Mouse (Mus musculus) heart, embryonic 10.5 days (tissue): Measurements from ENCODE around the gene Igsf9. TPM values are rescaled to one million over a fixed set of nuclear protein-coding genes. Genes with fewer than 3 reads are reported as not detected.

Experiments used
- DNase-seq: peaks from one replicate; pipeline ENCODE4 v3.0.0-alpha.2; 2017; ENCODE audit warnings: low spot score
- H3K27ac ChIP-seq: fragments of 300-500 bp; sonication (generic); 2 replicates; pipeline ENCODE4 v1.5.1; 2016; ENCODE audit warnings: mild to moderate bottlenecking
- H3K27me3 ChIP-seq: fragments of 300-500 bp; sonication (generic); 2 replicates; pipeline ENCODE4 v1.6.1; 2016; ENCODE audit warnings: mild to moderate bottlenecking; ENCODE audit not compliant: poor library complexity, insufficient read depth, severe bottlenecking
- H3K36me3 ChIP-seq: fragments of 300-500 bp; sonication (generic); 2 replicates; pipeline ENCODE4 v1.6.1; 2016; ENCODE audit warnings: mild to moderate bottlenecking, moderate library complexity
- H3K4me1 ChIP-seq: fragments of 300-500 bp; sonication (generic); 2 replicates; pipeline ENCODE4 v1.6.1; 2016; ENCODE audit warnings: mild to moderate bottlenecking
- H3K4me3 ChIP-seq: fragments of 300-500 bp; sonication (generic); 2 replicates; pipeline ENCODE4 v1.5.1; 2016; ENCODE audit warnings: mild to moderate bottlenecking, moderate library complexity
- H3K9me3 ChIP-seq: fragments of 300-500 bp; sonication (generic); 2 replicates; pipeline ENCODE4 v1.6.1; 2016; ENCODE audit warnings: mild to moderate bottlenecking, moderate library complexity
- WGBS: fragments of 180-500 bp; shearing (Covaris S2); methylation state at CpG from one replicate; pipeline ENCODE4 v1.1.7; 2016; 5-methylcytosine and 5-hydroxymethylcytosine counted together
- polyA plus RNA-seq: library from polyadenylated mRNA; unstranded; fragments of >200 nt; fragmentation: Nextera tagmentation; extraction: Ambion mirVana; gene quantifications from 2 replicates; pipeline ENCODE4 v1.2.1, GENCODE M21; 2016

Igsf9 gene
- polyA plus RNA-seq, 1 experiment from 2014 or later = 37.5 TPM

- H3K36me3 ChIP-seq = no peaks in the 10 kb centered on the region
- 76% methylated on average over 1 of the region's 1 CpGs for WGBS
- no peak overlapping the region for H3K4me3 ChIP-seq
- peak overlapping the region; percentile 64; the same call in 1 of the 2 replicates for H3K27ac ChIP-seq
- DNase-seq = no peak
- peaks cover 45% of the 10 kb centered on the region for H3K4me1 ChIP-seq
- no peaks in the 10 kb centered on the region for H3K27me3 ChIP-seq
- H3K9me3 ChIP-seq = peaks cover 3% of the 10 kb centered on the region; the same call in 1 of the 2 replicates
These were observed 33.8 kb downstream of the Igsf9 start for GRCm38 (mm10) chr1:172515396-172515795.

GRCm38 (mm10) chr1:172518013-172518412 is 36.4 kb downstream of the Igsf9 start:
- H3K9me3 ChIP-seq = peaks cover 3% of the 10 kb centered on the region; the same call in 1 of the 2 replicates
- H3K4me3 ChIP-seq = no peak overlapping the region
- WGBS = 68% methylated on average over 4 of the region's 4 CpGs
- DNase-seq = no peak
- peaks cover 38% of the 10 kb centered on the region for H3K4me1 ChIP-seq
- H3K36me3 ChIP-seq = no peaks in the 10 kb centered on the region
- 0 out of 2 replicates have a peak, but pooled peaks cover 5% of the 10 kb centered on the region for H3K27me3 ChIP-seq
- no peak overlapping the region for H3K27ac ChIP-seq

- Histone ChIP-seq H3K4me3 (no peak overlapping the region), H3K36me3 (no peaks in the 10 kb centered on the region), H3K4me1 (peaks cover 27% of the 10 kb centered on the region), H3K27ac (peak overlapping the region; percentile 80; the same call in 1 of the 2 replicates), H3K27me3 (0 out of 2 replicates have a peak, but pooled peaks cover 5% of the 10 kb centered on the region), H3K9me3 (peaks cover 3% of the 10 kb centered on the region; the same call in 1 of the 2 replicates)
- no peak for DNase-seq
- 54% methylated on average over 6 of the region's 6 CpGs for WGBS
These were observed 38.1 kb downstream of the Igsf9 start for GRCm38 (mm10) chr1:172519644-172520043.

GRCm38 (mm10) chr1:172520576-172521440 is 39.2 kb downstream of the Igsf9 start, which contains the start of gene Cfap45:
Cfap45 (plus strand) TSS chr1:172520801.
- peaks cover 21% of the 10 kb centered on the region for H3K4me1 ChIP-seq
- peaks cover 3% of the 10 kb centered on the region; the same call in 1 of the 2 replicates for H3K9me3 ChIP-seq
- H3K4me3 ChIP-seq = peak within 1 kb of the TSS; percentile 54
- 4% methylated on average over 28 of the region's 28 CpGs for WGBS
- peak within 1 kb of the TSS; percentile 80 for H3K27ac ChIP-seq
- 0 out of 2 replicates have a peak, but pooled peaks cover 5% of the 10 kb centered on the region for H3K27me3 ChIP-seq
- DNase-seq = peak; percentile 96
- no peaks in the 10 kb centered on the region for H3K36me3 ChIP-seq

- Histone ChIP-seq H3K36me3 (no peaks in the 10 kb centered on the region), H3K4me3 (no peak overlapping the region), H3K27me3 (peaks cover 15% of the 10 kb centered on the region; the same call in 1 of the 2 replicates), H3K27ac (0 out of 2 replicates have a peak overlapping the region, but pooled peaks have one; percentile 22), H3K9me3 (no peaks in the 10 kb centered on the region), H3K4me1 (peaks cover 33% of the 10 kb centered on the region)
- no peak for DNase-seq
- WGBS = 67% methylated on average over 7 of the region's 7 CpGs
These were observed 40.9 kb downstream of the Igsf9 start for GRCm38 (mm10) chr1:172522524-172522923.

- no peak overlapping the region for H3K4me3 ChIP-seq
- 54% methylated on average over 12 of the region's 12 CpGs for WGBS
- DNase-seq = no peak
- H3K9me3 ChIP-seq = no peaks in the 10 kb centered on the region
- no peaks in the 10 kb centered on the region for H3K36me3 ChIP-seq
- H3K4me1 ChIP-seq = peaks cover 33% of the 10 kb centered on the region
- H3K27ac ChIP-seq = no peak overlapping the region
- H3K27me3 ChIP-seq = peaks cover 20% of the 10 kb centered on the region; the same call in 1 of the 2 replicates
These were observed 42.1 kb downstream of the Igsf9 start for GRCm38 (mm10) chr1:172523699-172524101.

GRCm38 (mm10) chr1:172525027-172525764 is 43.6 kb downstream of the Igsf9 start:
- H3K9me3 ChIP-seq = no peaks in the 10 kb centered on the region
- peaks cover 27% of the 10 kb centered on the region; the same call in 1 of the 2 replicates for H3K27me3 ChIP-seq
- no peak for DNase-seq
- no peaks in the 10 kb centered on the region for H3K36me3 ChIP-seq
- peak overlapping the region; percentile 67; the same call in 1 of the 2 replicates for H3K27ac ChIP-seq
- 46% methylated on average over 15 of the region's 15 CpGs for WGBS
- H3K4me1 ChIP-seq = peaks cover 26% of the 10 kb centered on the region
- H3K4me3 ChIP-seq = no peak overlapping the region

- Histone ChIP-seq H3K27me3 (peaks cover 33% of the 10 kb centered on the region; the same call in 1 of the 2 replicates), H3K4me3 (peak overlapping the region; percentile 27; the same call in 1 of the 2 replicates), H3K9me3 (no peaks in the 10 kb centered on the region), H3K4me1 (peaks cover 27% of the 10 kb centered on the region), H3K36me3 (no peaks in the 10 kb centered on the region), H3K27ac (peak overlapping the region; percentile 77)
- 58% methylated on average over 7 of the region's 7 CpGs for WGBS
- no peak for DNase-seq
These were observed 44.4 kb downstream of the Igsf9 start for GRCm38 (mm10) chr1:172525971-172526370.

GRCm38 (mm10) chr1:172526380-172527081 is 44.9 kb downstream of the Igsf9 start:
- no peaks in the 10 kb centered on the region for H3K9me3 ChIP-seq
- DNase-seq = no peak
- H3K27me3 ChIP-seq = peaks cover 39% of the 10 kb centered on the region; the same call in 1 of the 2 replicates
- H3K4me3 ChIP-seq = peak overlapping the region; percentile 27
- no peaks in the 10 kb centered on the region for H3K36me3 ChIP-seq
- H3K4me1 ChIP-seq = peaks cover 26% of the 10 kb centered on the region
- H3K27ac ChIP-seq = peak overlapping the region; percentile 77; the same call in 1 of the 2 replicates
- WGBS = 34% methylated on average over 23 of the region's 23 CpGs

GRCm38 (mm10) chr1:172527431-172527830 is 45.8 kb downstream of the Igsf9 start:
- H3K36me3 ChIP-seq = no peaks in the 10 kb centered on the region
- peaks cover 42% of the 10 kb centered on the region; the same call in 1 of the 2 replicates for H3K27me3 ChIP-seq
- peaks cover 32% of the 10 kb centered on the region for H3K4me1 ChIP-seq
- H3K4me3 ChIP-seq = no peak overlapping the region
- no peak for DNase-seq
- H3K9me3 ChIP-seq = no peaks in the 10 kb centered on the region
- 91% methylated on average over 10 of the region's 10 CpGs for WGBS
- H3K27ac ChIP-seq = peak overlapping the region; percentile 77; the same call in 1 of the 2 replicates

- Histone ChIP-seq H3K36me3 (no peaks in the 10 kb centered on the region), H3K9me3 (no peaks in the 10 kb centered on the region), H3K4me3 (no peak overlapping the region), H3K4me1 (peaks cover 36% of the 10 kb centered on the region), H3K27me3 (peaks cover 46% of the 10 kb centered on the region; the same call in 1 of the 2 replicates), H3K27ac (no peak overlapping the region)
- WGBS = 7% methylated on average over 7 of the region's 7 CpGs
- DNase-seq = peak; percentile 90
These were observed 47.1 kb downstream of the Igsf9 start for GRCm38 (mm10) chr1:172528701-172529100.
